Mouse (Mus musculus): ENCODE measurements around the gene Tfdp2.
A peak's percentile ranks its signal among the peaks of the same experiment; 100 is the strongest.
"Not testable (repeated sequence)": the region's sequence is repeated elsewhere in the genome, so short reads cannot be mapped to it uniquely, and the experiment has no call there.

The Tfdp2 gene

GRCm38 (mm10) chr9:96308816-96309215 lies 112.7 kb downstream of the Tfdp2 start:
- DNase-seq (ENCODE audit: low spot score), result no peak

DNA sequence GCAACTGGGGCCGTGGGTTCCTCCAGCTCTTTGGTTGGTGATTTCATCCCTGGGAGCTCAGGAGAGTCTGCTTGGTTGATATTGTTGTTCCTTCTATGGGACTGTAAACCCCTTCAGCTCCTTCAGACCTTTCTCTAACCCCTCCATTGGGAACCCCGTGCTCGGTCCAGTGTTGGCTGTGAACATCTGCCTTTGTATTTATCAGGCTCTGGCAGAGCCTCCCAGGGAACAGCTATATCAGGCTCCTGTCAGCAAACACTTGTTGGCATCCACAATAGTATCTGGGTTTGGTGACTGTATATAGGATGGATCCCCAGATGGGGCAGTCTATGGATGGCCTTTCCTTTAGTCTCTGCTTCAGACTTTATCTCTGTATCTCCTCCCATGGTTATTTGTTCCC lies 116.0 kb downstream of the Tfdp2 start:
- no peak for DNase-seq (ENCODE audit: low spot score)

GRCm38 (mm10) chr9:96319333-96319732 lies 123.3 kb downstream of the Tfdp2 start:
- DNase-seq (ENCODE audit: low spot score), result no peak

DNA sequence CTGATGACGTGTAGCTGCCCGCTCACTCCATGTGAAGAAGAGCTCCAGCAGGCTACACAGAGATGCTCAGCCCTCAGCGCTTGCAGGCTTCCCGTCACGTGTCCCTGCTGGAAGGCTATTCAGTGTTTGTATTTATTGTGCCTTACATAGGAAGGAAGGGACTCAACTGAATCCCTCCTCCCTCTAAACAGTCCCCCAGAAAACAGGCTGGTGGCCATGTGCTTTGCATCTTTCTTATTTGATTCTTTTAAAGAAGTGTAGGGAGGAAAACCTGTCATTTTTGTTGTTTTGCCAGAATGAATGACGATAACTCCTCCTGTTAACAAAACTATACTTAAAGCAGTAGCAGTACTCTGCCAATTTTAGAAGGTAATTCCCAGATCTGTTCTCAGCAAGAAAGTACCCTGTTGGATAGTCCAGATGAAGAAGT lies 124.5 kb downstream of the Tfdp2 start:
- DNase-seq (ENCODE audit: low spot score), result peak; percentile 20

DNA sequence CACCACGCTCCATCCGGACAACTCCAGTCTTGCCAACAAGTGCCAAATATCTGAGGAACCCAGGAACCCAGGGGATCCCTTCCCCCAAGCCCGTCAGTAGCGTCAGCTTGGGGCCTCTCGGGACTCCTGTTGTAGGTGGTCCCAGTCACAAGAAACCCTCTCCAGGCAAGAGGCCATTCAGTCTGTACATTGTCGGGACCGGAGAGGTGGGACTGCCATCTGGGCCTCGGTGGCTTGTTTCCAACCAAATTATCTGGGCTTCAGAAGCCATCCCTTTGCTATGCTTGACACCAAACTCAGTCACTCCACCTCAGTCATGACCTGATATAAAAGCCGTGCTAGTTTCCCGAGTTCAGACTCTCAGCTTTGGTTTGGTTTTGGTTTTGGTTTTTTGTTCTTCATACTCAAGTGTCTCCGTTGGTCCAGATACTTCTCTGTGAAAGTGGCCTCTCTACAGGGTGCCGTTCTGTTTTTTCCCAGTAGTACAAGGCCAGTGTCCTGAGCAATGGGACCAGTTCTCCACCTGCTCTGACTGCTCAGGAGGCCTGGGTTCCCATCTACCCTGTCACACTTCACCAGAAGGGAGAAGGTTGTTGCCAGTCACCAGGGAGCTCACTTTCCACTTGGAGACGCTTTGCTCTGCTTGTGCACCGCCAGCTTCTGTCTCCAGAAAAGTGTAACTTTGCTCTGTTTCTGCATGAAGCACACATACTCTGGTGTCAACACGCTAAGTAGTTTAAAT lies 126.5 kb downstream of the Tfdp2 start:
- DNase-seq (ENCODE audit: low spot score), result no peak

DNA sequence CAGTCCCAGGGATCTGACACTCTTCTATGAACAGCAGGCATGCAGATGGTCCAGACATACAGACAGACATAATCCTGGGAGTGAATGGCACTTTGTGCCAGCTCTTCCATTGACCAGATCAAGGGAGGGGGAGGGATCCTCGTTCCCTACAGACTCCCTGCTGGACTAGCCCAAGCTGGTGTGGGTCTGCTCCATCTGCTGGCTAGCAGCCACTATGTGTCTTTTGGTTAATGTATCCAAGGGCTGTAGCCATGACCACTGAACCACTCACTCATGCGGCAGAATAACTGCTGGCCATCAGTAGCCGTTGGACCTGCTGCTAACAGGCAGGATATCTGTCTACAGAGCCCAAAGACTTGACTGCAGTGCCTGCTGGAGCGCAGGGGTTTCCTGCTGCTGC lies 128.4 kb downstream of the Tfdp2 start:
- no peak for DNase-seq (ENCODE audit: low spot score)

DNA sequence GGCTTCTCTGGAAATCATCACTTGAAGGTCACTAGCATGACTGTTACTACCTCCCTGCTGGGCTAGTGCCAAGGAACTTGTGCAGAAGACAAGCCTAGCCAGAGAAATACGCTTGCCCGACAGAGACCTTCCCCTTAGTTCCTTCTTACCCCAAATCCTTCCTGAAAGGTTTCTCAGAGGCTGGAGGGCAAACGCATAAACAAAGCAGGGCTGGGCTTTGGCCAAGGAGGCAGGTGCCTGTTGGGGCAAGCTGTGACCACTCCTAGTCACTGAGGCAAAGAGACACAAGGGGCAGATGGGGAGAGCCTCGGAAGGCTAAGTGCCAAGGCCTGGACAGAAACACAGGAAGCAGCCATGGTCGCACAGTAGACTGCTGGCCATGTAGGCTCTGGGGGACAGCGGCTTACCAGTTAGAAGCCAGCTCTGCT lies 130.4 kb downstream of the Tfdp2 start:
- no peak for DNase-seq (ENCODE audit: low spot score)

GRCm38 (mm10) chr9:96328226-96328625 lies 132.2 kb downstream of the Tfdp2 start:
- no peak for DNase-seq (ENCODE audit: low spot score)

DNA sequence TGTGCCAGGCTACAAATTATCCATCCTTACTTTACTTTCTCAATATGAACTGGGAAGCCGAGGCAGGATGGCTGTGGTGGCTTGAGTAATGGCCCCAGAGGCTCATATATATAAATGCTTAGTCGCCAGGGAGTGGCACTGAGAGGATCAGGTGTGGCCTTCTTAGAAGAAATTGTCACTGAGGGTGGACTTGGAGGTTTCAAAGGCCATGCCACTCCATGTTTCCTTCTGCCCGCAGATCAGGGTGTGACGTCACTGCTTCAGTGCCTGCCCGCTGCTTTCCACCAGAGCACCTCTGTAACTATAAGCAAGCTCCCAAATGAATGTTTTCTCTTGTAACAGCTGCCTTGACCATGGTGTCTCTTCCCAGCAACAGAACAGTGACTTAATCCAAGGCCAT lies 135.1 kb downstream of the Tfdp2 start:
- no peak for DNase-seq (ENCODE audit: low spot score)

- DNase-seq (ENCODE audit: low spot score), result no peak
Observed at GRCm38 (mm10) chr9:96345750-96346149, 149.7 kb downstream of the Tfdp2 start.

- DNase-seq (ENCODE audit: low spot score), result no peak
Observed at GRCm38 (mm10) chr9:96348885-96349284, 152.8 kb downstream of the Tfdp2 start.

GRCm38 (mm10) chr9:96350010-96350409 lies 153.9 kb downstream of the Tfdp2 start:
- DNase-seq (ENCODE audit: low spot score), result peak; percentile 63

DNA sequence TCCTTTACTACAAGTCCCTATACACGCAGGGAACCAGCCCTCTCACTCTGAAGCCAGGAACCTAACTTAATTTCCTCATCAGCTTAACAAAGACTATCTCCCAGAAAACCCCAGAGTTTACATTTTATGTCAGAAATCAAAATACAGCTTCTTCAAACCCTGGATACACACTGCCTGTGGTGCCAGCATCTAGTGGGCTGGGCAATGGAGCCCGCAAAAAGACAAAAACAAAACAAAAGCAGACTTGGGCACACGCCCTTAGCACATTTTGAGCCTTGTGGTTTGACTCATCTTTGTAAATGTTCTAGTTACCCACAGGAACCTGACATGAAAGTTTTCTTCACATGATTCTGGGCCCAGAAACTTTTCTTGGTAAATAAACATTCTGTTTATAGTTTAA lies 154.4 kb downstream of the Tfdp2 start:
- no peak for DNase-seq (ENCODE audit: low spot score)

DNA sequence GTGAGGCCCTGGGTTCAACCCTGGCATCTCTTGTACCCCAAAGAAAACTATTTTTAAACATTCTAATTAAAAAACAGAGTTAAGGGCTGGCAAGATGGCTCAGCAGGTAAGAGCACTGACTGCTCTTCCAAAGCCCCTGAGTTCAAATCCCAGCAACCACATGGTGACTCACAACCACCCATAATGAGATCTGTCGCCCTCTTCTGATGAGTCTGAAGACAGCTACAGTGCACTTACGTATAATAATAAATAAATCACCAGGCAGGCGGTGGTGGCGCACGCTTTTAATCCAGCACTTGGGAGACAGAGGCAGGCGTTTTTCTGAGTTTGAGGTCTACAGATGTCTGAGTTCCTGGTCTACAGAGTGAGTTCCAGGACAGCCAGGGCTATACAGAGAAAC lies 155.7 kb downstream of the Tfdp2 start:
- DNase-seq (ENCODE audit: low spot score), result not testable (repeated sequence)

DNA sequence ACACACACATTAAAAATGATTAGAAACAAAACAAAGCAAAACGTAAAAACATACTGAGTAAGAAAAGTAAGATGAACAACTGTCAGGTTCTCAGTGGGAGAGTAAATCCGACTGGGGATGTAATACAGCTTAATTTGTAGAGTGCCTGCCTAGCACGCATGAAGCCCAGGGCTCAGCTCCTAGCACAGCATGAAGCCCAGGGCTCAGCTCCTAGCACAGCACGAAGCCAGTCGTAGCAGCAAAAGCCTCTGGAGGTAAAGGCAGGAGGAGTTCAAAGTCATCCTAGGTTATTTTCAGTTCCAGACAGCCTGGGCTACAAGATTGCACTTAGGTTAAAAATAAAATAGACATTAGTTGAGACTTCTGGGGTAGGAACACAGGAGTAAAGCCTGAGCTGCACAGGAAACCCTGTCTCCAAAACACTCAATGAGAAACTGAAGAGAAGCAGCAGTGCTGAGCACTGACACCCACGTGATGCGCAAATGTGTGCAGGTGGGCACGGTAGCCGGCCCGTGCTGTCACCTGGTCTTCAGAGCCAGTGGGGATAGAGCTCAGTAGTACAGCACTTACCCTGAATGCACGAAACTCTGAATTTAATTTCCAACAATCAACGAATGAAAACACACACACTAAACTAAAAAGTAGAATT lies 157.2 kb downstream of the Tfdp2 start:
- DNase-seq (ENCODE audit: low spot score), result no peak

GRCm38 (mm10) chr9:96353799-96354198 lies 157.7 kb downstream of the Tfdp2 start:
- no peak for DNase-seq (ENCODE audit: low spot score)

DNA sequence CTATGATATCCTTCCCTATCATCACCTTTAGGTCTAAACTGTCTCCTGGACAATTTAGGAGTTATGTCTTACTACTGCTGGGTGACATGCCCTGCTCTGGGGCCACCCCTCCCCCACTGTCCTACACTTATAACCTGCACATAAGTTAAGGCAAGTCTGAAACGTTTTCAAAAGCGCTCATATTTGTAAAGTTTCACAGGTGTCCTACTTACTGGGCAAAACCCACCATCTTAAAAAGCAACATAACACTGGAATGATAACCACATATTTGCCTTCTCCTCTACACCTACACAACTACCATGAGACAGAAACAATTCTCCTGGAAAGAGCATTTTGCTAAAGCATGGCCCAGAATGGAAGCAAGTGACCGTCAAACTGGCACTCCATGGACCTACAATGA lies 164.0 kb downstream of the Tfdp2 start:
- no peak for DNase-seq (ENCODE audit: low spot score)

GRCm38 (mm10) chr9:96363581-96364140 lies 167.6 kb downstream of the Tfdp2 start:
- peak; percentile 27 for DNase-seq (ENCODE audit: low spot score)

DNA sequence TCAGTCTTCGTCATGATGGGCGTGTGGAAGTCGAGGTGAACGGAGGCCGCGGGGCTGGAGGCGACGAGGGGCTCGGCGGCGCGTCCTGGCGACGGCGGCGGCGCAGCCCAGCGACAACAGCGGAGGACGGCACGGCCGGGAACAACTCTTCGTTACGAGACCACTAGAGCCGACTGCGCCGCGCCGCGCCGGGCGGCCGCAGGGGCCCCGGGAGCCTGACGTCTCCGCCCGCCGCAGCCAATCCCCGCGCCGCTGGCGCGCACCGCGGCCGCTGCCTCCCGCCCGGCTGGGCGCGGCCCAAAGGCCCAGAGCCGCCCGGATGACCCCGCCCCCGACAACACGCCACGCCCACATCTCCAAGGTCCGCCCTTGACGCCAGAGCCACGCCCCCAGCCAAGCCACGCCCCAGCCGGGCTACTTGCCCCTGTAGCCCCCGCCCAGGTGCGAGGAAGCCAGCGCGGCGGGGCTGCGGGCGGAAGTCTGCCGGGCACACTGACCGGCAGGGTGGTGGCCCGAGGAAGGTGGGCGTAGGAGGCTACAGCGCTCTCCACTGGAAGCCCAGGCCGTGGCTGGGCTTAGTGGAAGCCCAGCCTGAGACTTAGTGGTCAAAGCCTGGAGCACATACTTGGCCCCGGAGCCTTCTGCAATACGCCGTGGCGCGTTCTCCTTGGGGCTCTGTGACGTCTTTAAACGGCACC lies 168.2 kb downstream of the Tfdp2 start, which contains the start of gene Atp1b3:
Atp1b3 (minus strand) TSS at position 302 of the 698 bp plus-strand sequence.
- peak; percentile 96 for DNase-seq (ENCODE audit: low spot score)

DNA sequence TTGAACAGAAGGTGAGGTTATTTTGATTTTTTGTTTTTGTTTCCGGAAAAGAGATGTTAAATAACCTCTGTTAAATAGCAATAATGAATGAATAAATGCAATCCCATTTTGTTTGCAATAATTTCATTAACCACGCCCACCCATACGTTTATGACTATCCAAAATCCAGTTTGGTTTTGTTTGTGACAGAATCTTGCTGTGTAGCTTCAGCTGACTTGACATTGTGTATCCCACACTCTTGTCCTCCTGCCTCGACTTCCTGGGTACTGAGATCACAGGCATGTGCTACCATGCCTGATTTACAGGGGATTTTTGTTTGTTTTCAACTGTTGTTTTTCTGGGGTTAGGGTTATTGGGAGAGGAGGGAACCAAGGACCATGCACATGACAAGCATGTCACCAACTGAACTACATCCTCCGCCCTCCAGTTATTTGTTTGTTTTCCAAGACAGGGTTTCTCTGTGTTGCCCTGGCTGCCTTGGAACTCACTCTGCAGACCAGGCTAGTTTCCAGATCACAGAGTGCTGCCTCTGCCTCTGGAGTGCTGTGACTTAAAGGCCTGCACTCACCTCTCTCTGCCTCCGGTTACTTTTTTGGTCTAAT lies 169.3 kb downstream of the Tfdp2 start:
- no peak for DNase-seq (ENCODE audit: low spot score)

GRCm38 (mm10) chr9:96369654-96370384 lies 173.7 kb downstream of the Tfdp2 start:
- no peak for DNase-seq (ENCODE audit: low spot score)

- DNase-seq (ENCODE audit: low spot score), result no peak
Observed at GRCm38 (mm10) chr9:96371075-96371474, 175.0 kb downstream of the Tfdp2 start.
